Mouse (Mus musculus) CH12.LX (cell line): ENCODE results near the gene Ralgapa1. TPM values are rescaled to one million over a fixed set of nuclear protein-coding genes. Genes with fewer than 3 reads are reported as not detected.
"Not testable (repeated sequence)": the region's sequence is repeated elsewhere in the genome, so short reads cannot be mapped to it uniquely, and the experiment has no call there.

Source experiments
- DNase-seq: peaks from one replicate; pipeline ENCODE4 v3.0.0-alpha.2; 2013; ENCODE audit errors: extremely low read depth
- H3K27ac ChIP-seq: 2 replicates; pipeline ENCODE4 v1.5.1; 2012; ENCODE audit warnings: low read depth, mild to moderate bottlenecking, control low read depth, moderate library complexity; ENCODE audit not compliant: insufficient read depth
- H3K27me3 ChIP-seq: replicated peaks from 2 replicates; pipeline ENCODE3; 2012; ENCODE audit warnings: inconsistent platforms
- H3K36me3 ChIP-seq, 2 experiments: replicated peaks in 1 of 2; 2 replicates each; pipeline versions ENCODE3 to v1.6.1; 2012; ENCODE audit warnings: inconsistent platforms in 1 of 2, low read length in 1 of 2, mild to moderate bottlenecking in 1 of 2, mixed read lengths in 1 of 2, moderate library complexity in 1 of 2; ENCODE audit not compliant: control insufficient read depth in 1 of 2, insufficient read depth in 1 of 2
- H3K4me1 ChIP-seq, 2 experiments: 2 replicates each; pipeline ENCODE4 v1.6.1; 2012; ENCODE audit warnings: inconsistent platforms in 1 of 2, moderate library complexity in 1 of 2; ENCODE audit not compliant: insufficient read depth in 2 of 2, control insufficient read depth in 1 of 2
- H3K4me2 ChIP-seq: 2 replicates; pipeline ENCODE4 v1.6.1; 2012; ENCODE audit warnings: low read depth, mild to moderate bottlenecking, control low read depth; ENCODE audit not compliant: poor library complexity, insufficient read depth, severe bottlenecking
- H3K4me3 ChIP-seq, 3 experiments: fragments of 150-350 bp in 1 of 3; sonication (generic) in 1 of 3; replicated peaks in 1 of 3; 2 replicates each; pipeline versions ENCODE3 to v1.5.1; 2011 to 2012; ENCODE audit warnings: low read depth in 2 of 3, low read length in 2 of 3, mild to moderate bottlenecking in 2 of 3, moderate library complexity in 2 of 3, control low read depth in 1 of 3, improper control_type of control experiment in 1 of 3, inconsistent platforms in 1 of 3, mixed read lengths in 1 of 3; ENCODE audit not compliant: poor library complexity in 1 of 3
- H3K79me2 ChIP-seq: replicated peaks from 2 replicates; pipeline ENCODE4 v1.6.1; 2012; ENCODE audit warnings: mild to moderate bottlenecking, moderate library complexity; ENCODE audit not compliant: control insufficient read depth, poor library complexity, insufficient read depth, severe bottlenecking; ENCODE audit errors: extremely low read depth
- H3K9ac ChIP-seq: 2 replicates; pipeline ENCODE4 v1.6.1; 2012; ENCODE audit warnings: low read depth, mild to moderate bottlenecking, control low read depth, moderate library complexity; ENCODE audit not compliant: insufficient read depth
- H3K9me3 ChIP-seq: replicated peaks from 2 replicates; pipeline ENCODE3; 2012; ENCODE audit warnings: low read length, inconsistent platforms, mixed read lengths
- BHLHE40 ChIP-seq: IDR thresholded peaks from 2 replicates; pipeline ENCODE4 v1.6.1; 2011; ENCODE audit warnings: mild to moderate bottlenecking, low read depth, low read length, improper control_type of control experiment
- CHD2 ChIP-seq: IDR thresholded peaks from 2 replicates; pipeline ENCODE4 v1.6.1; 2011; ENCODE audit warnings: low read length, improper control_type of control experiment
- CTCF ChIP-seq, 2 experiments: IDR thresholded peaks in 1 of 2; conservative IDR thresholded peaks in 1 of 2; 2 replicates each; pipeline ENCODE4 v1.5.1; 2011 to 2012; ENCODE audit warnings: low read depth in 2 of 2, low read length in 2 of 2, improper control_type of control experiment in 1 of 2, inconsistent platforms in 1 of 2, mild to moderate bottlenecking in 1 of 2, moderate library complexity in 1 of 2
- ELF1 ChIP-seq: IDR thresholded peaks from 2 replicates; pipeline ENCODE4 v1.6.1; 2014; ENCODE audit warnings: low read depth, mild to moderate bottlenecking, inconsistent platforms, low read length, improper control_type of control experiment
- ETS1 ChIP-seq: conservative IDR thresholded peaks from 2 replicates; pipeline ENCODE4 v1.6.1; 2012; ENCODE audit warnings: low read depth, mild to moderate bottlenecking, inconsistent platforms, low read length, improper control_type of control experiment, moderate library complexity
- HCFC1 ChIP-seq: IDR thresholded peaks from 2 replicates; pipeline ENCODE4 v1.6.1; 2012; ENCODE audit warnings: low read depth, mild to moderate bottlenecking, inconsistent platforms, low read length, improper control_type of control experiment
- IRF4 ChIP-seq: IDR thresholded peaks from 2 replicates; pipeline ENCODE4 v1.6.1; 2014; ENCODE audit warnings: low read depth, mild to moderate bottlenecking, inconsistent platforms, low read length, improper control_type of control experiment
- JUND ChIP-seq: conservative IDR thresholded peaks from 2 replicates; pipeline ENCODE4 v1.6.1; 2011; ENCODE audit warnings: low read depth, low read length, improper control_type of control experiment
- KAT2A ChIP-seq: IDR thresholded peaks from 2 replicates; pipeline ENCODE4 v1.6.1; 2012; ENCODE audit warnings: low read length, improper control_type of control experiment, inconsistent platforms; ENCODE audit not compliant: insufficient replicate concordance
- MAFK ChIP-seq: IDR thresholded peaks from 2 replicates; pipeline ENCODE4 v1.6.1; 2011; ENCODE audit warnings: low read length, improper control_type of control experiment; ENCODE audit not compliant: insufficient replicate concordance
- MAX ChIP-seq: IDR thresholded peaks from 2 replicates; pipeline ENCODE4 v1.6.1; 2011; ENCODE audit warnings: low read length, improper control_type of control experiment
- MEF2A ChIP-seq: IDR thresholded peaks from 2 replicates; pipeline ENCODE4 v1.6.1; 2014; ENCODE audit warnings: low read depth, mild to moderate bottlenecking, inconsistent platforms, low read length, improper control_type of control experiment, borderline replicate concordance
- MXI1 ChIP-seq: IDR thresholded peaks from 2 replicates; pipeline ENCODE4 v1.6.1; 2011; ENCODE audit warnings: mild to moderate bottlenecking, low read depth, low read length, improper control_type of control experiment
- MYC ChIP-seq: IDR thresholded peaks from 2 replicates; pipeline ENCODE4 v1.6.1; 2011; ENCODE audit warnings: low read depth, mild to moderate bottlenecking, improper control_type of control experiment, low read length
- NRF1 ChIP-seq: IDR thresholded peaks from 2 replicates; pipeline ENCODE4 v1.6.1; 2014; ENCODE audit warnings: low read depth, mild to moderate bottlenecking, inconsistent platforms, low read length, improper control_type of control experiment, moderate library complexity
- PAX5 ChIP-seq: IDR thresholded peaks from 2 replicates; pipeline ENCODE4 v1.6.1; 2012; ENCODE audit warnings: low read length, inconsistent platforms, mixed read lengths
- RAD21 ChIP-seq: IDR thresholded peaks from 2 replicates; pipeline ENCODE4 v1.6.1; 2011; ENCODE audit warnings: low read depth, mild to moderate bottlenecking, low read length, improper control_type of control experiment, moderate library complexity
- SMC3 ChIP-seq: IDR thresholded peaks from 2 replicates; pipeline ENCODE4 v1.6.1; 2011; ENCODE audit warnings: low read depth, low read length, improper control_type of control experiment
- USF1 ChIP-seq: IDR thresholded peaks from 2 replicates; pipeline ENCODE4 v1.6.1; 2014; ENCODE audit warnings: low read depth, mild to moderate bottlenecking, inconsistent platforms, low read length, improper control_type of control experiment
- ZC3H11A ChIP-seq: IDR thresholded peaks from 2 replicates; pipeline ENCODE4 v1.6.1; 2012; ENCODE audit warnings: low read depth, mild to moderate bottlenecking, inconsistent platforms, low read length, improper control_type of control experiment
- ZKSCAN1 ChIP-seq: IDR thresholded peaks from 2 replicates; pipeline ENCODE4 v1.6.1; 2012; ENCODE audit warnings: low read depth, inconsistent platforms, low read length, improper control_type of control experiment, borderline replicate concordance
- ZMIZ1 ChIP-seq: IDR thresholded peaks from 2 replicates; pipeline ENCODE4 v1.6.1; 2012; ENCODE audit warnings: low read depth, mild to moderate bottlenecking, inconsistent platforms, low read length, improper control_type of control experiment
- dilution Hi-C: fragments of 300-500 bp; cut with MboI; formaldehyde crosslinking; loops from 2 replicates; pipeline ENCODE4 v1.14.3; 2020; ENCODE audit warnings: low sequenced_read_pairs; ENCODE audit not compliant: extremely low pct_unique_long_range_greater_than_20kb, extremely low pct_ligation_motif_present
- in situ Hi-C: fragments of 300-500 bp; cut with MboI; formaldehyde crosslinking; loops from 3 replicates; pipeline ENCODE4 v1.14.3; 2019; ENCODE audit warnings: low sequenced_read_pairs, low pct_ligation_motif_present, low pct_unique_long_range_greater_than_20kb, mixed read lengths
- polyA plus RNA-seq: library from polyadenylated mRNA; unstranded; fragments of >175 nt; gene quantifications from 2 replicates; pipeline ENCODE4 v1.2.1, GENCODE M21; 2012; ENCODE audit warnings: low read depth; ENCODE audit not compliant: insufficient read length
- total RNA-seq, 2 experiments: library from RNA; depleted of rRNA; stranded (reverse); fragments of 300-350 nt in 1 of 2; fragments of >200 nt in 1 of 2; gene quantifications; 2 replicates each; pipeline ENCODE4 v1.2.3; 2012 to 2014

Ralgapa1 gene
- total and polyA plus RNA-seq, 3 experiments = 10.3 to 24.4 (median 19.2) TPM

GRCm38 (mm10) chr12:55598887-55599561 lies 221.9 kb downstream of the Ralgapa1 start, which contains the start of gene Insm2:
Insm2 (plus strand) TSS chr12:55599427.
- Histone ChIP-seq H3K4me2 (no peak within 1 kb of the TSS), H3K36me3 (peaks cover 6 to 29% of the 10 kb centered on the region in 2 experiments), H3K9me3 (peaks cover 25% of the 10 kb centered on the region), H3K4me1 (no peaks in the 10 kb centered on the region), H3K79me2 (no peaks in the 10 kb centered on the region), H3K27ac (no peak within 1 kb of the TSS), H3K27me3 (no peaks in the 10 kb centered on the region), H3K4me3 (no peak within 1 kb of the TSS), H3K9ac (no peak within 1 kb of the TSS)
- in situ Hi-C loops (no loop called here), dilution Hi-C loops (no loop called here)
- no peak for DNase-seq
- TF ChIP-seq ZKSCAN1 = no peak
- no peak for TF ChIP-seq MXI1
- TF ChIP-seq CHD2 = no peak
- no peak for TF ChIP-seq BHLHE40
- no peak for TF ChIP-seq RAD21
- TF ChIP-seq NRF1 = no peak
- TF ChIP-seq SMC3 = no peak
- no peak for TF ChIP-seq ETS1
- TF ChIP-seq ELF1 = no peak
- TF ChIP-seq MAFK = no peak
- no peak for TF ChIP-seq MYC
- TF ChIP-seq CTCF (conservative IDR thresholded peaks at IDR 0.05 in 1 of 2, IDR thresholded peaks at IDR 0.05 in 1 of 2; ENCODE audit: low read depth in 2 of 2, low read length in 2 of 2) = no peak
- no peak for TF ChIP-seq USF1
- no peak for TF ChIP-seq PAX5

- H3K4me3 ChIP-seq = no peak overlapping the region
These were observed 222.5 kb downstream of the Ralgapa1 start for GRCm38 (mm10) chr12:55598537-55598886.

GRCm38 (mm10) chr12:55586936-55587335 lies 234.0 kb downstream of the Ralgapa1 start:
- H3K36me3 ChIP-seq, H3K79me2 ChIP-seq: not testable (repeated sequence)

More at GRCm38 (mm10) chr12:55598537-55598886, 222.5 kb downstream of the Ralgapa1 start:
- Histone ChIP-seq H3K9ac (no peak overlapping the region), H3K27me3 (no peaks in the 10 kb centered on the region), H3K79me2 (no peaks in the 10 kb centered on the region)
- in situ Hi-C loops = no loop called here
- TF ChIP-seq MYC = no peak
- TF ChIP-seq ZMIZ1 = no peak
- TF ChIP-seq MEF2A = no peak
- no peak for TF ChIP-seq RAD21
- TF ChIP-seq MAX = no peak
- TF ChIP-seq JUND = no peak
- no peak for TF ChIP-seq HCFC1
- TF ChIP-seq ZC3H11A = no peak
- TF ChIP-seq BHLHE40 = no peak
- TF ChIP-seq IRF4 = no peak
- TF ChIP-seq KAT2A = no peak
- no peak for TF ChIP-seq MXI1
- TF ChIP-seq, all 38 proteins: peak for 0
- dilution Hi-C loops = no loop called here
- H3K4me2 ChIP-seq = no peak overlapping the region
- peaks cover 6 to 26% of the 10 kb centered on the region in 2 experiments for H3K36me3 ChIP-seq
- no peaks in the 10 kb centered on the region for H3K4me1 ChIP-seq
- peaks cover 25% of the 10 kb centered on the region for H3K9me3 ChIP-seq
- no peak for DNase-seq
- no peak overlapping the region for H3K27ac ChIP-seq

More at GRCm38 (mm10) chr12:55586936-55587335, 234.0 kb downstream of the Ralgapa1 start:
- H3K4me1 ChIP-seq, H3K9me3 ChIP-seq, H3K9ac ChIP-seq, H3K4me3 ChIP-seq, H3K27ac ChIP-seq, dilution Hi-C loops, H3K27me3 ChIP-seq, DNase-seq, in situ Hi-C loops, H3K4me2 ChIP-seq: not testable (repeated sequence)
